Comparison of ENCODE assay signal across 11 mouse cellular contexts in the genomic region with DNA sequence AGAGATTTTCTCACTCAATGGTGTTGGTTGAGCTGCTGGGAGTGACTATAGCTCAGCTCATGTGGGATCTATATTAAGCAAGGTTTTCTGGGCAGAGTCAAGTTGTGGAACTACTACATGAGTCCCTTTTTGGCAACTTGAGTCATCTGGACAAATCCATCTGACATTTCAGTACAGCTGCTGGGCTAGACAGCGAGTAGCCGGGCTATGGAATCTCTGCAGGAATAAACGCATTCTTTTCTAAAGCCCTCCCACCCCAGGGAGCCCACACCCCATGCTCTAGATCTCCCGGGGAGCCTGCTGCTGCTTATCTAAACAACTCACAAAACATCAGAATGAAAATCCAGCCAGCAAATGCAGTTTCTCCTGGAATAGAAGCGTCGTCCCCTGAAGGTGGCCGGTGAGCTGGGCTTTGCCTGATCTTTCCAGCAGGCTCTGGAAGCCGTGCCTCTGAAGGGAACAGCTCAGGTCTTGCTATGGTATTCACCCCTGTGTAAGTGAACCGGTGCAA. TPM values are rescaled to one million over a fixed set of nuclear protein-coding genes. Genes with fewer than 3 reads are reported as not detected.
A peak's percentile ranks its signal among the peaks of the same experiment; 100 is the strongest.
DNase-seq lines count a peak whose midpoint lies in the region; ATAC-seq and TF ChIP-seq lines count a peak whose summit lies in the region.
"Had no signal": no experiment of that assay in that cellular context is flagged by ENCODE, and none has a peak within 500 bp of the region (broad histone marks: within the 10 kb centered on the region; RNA-seq: fewer than 3 reads in every experiment).

TSS of gene Lmod3 (minus strand) at position 49 of the 511 bp plus-strand sequence.

- TF ChIP-seq EP300 in liver, postnatal 0 days (IDR thresholded peaks at IDR 0.05; ENCODE audit: low read depth): no peak

- peak within 1 kb of the TSS; percentile 75 for H3K9ac ChIP-seq in heart, embryonic 16.5 days (ENCODE audit: low read length)
- H3K9ac ChIP-seq in liver, postnatal 0 days (replicated peaks): no peak within 1 kb of the TSS
- H3K9ac ChIP-seq: liver, embryonic 14.5 days had no signal

- H3K9me3 ChIP-seq in heart, embryonic 16.5 days (replicated peaks; ENCODE audit: control insufficient read depth, low read length): no peaks in the 10 kb centered on the region
- no peaks in the 10 kb centered on the region for H3K9me3 ChIP-seq in liver, postnatal 0 days (ENCODE audit: low read length)

- peak within 1 kb of the TSS; percentile 98 for H3K27ac ChIP-seq in heart, embryonic 16.5 days (ENCODE audit: low read length)
- H3K27ac ChIP-seq in liver, postnatal 0 days (ENCODE audit: low read depth): no peak within 1 kb of the TSS
- H3K27ac ChIP-seq: liver, embryonic 14.5 days had no signal

- peak; percentile 18 for DNase-seq in lung, postnatal 10 days
- no peak for DNase-seq in lung, postnatal 36 days
- DNase-seq in gastrocnemius, postnatal 36 days: peak in 1 of 2 experiments; percentile 38
- peak; percentile 28 for DNase-seq in telencephalon, adult 2 months (ENCODE audit: low read depth, low spot score)
- DNase-seq in liver, postnatal 0 days: no peak
- DNase-seq in ovary, postnatal 10 days (ENCODE audit: low spot score): no peak
- DNase-seq: retina, postnatal 1 day had no signal

- no peak for TF ChIP-seq CTCF in liver, postnatal 0 days (IDR thresholded peaks at IDR 0.05; ENCODE audit: low read depth)

- H3K4me2 ChIP-seq in heart, embryonic 16.5 days (ENCODE audit: low read depth, low read length): peak within 1 kb of the TSS; percentile 66
- H3K4me2 ChIP-seq in liver, postnatal 0 days (ENCODE audit: low read depth, low read length): no peak within 1 kb of the TSS

- peak within 1 kb of the TSS; percentile 47 for H3K4me3 ChIP-seq in heart, embryonic 16.5 days (ENCODE audit: low read length)
- no peak within 1 kb of the TSS for H3K4me3 ChIP-seq in liver, postnatal 0 days (ENCODE audit: low read depth, low read length)

- peaks cover 3% of the 10 kb centered on the region for H3K36me3 ChIP-seq in heart, embryonic 16.5 days (ENCODE audit: control insufficient read depth, insufficient read depth)
- no peaks in the 10 kb centered on the region for H3K36me3 ChIP-seq in liver, postnatal 0 days (replicated peaks; ENCODE audit: insufficient read depth, low read length)

- intact Hi-C loops in gastrocnemius, postnatal 36 days (cut with DNase I): loop anchor here (5.0 kb wide), 2 partner anchors 40 to 165 kb away; partner anchors contain the start of gene Arl6ip5

- 7% methylated on average over 9 of the region's 9 CpGs for WGBS in heart, embryonic 16.5 days
- WGBS in liver, postnatal 0 days (ENCODE audit: insufficient replicate concordance): 48% methylated on average over 9 of the region's 9 CpGs

- H3K4me1 ChIP-seq in heart, embryonic 16.5 days (ENCODE audit: control insufficient read depth, insufficient read depth, low read length): peaks cover 4% of the 10 kb centered on the region; the same call in 1 of the 2 replicates
- no peaks in the 10 kb centered on the region for H3K4me1 ChIP-seq in liver, postnatal 0 days (ENCODE audit: insufficient read depth)

- no peaks in the 10 kb centered on the region for H3K27me3 ChIP-seq in heart, embryonic 16.5 days (ENCODE audit: control insufficient read depth, insufficient read depth, low read length)
- no peaks in the 10 kb centered on the region for H3K27me3 ChIP-seq in liver, postnatal 0 days (ENCODE audit: insufficient read depth, low read length)

- ATAC-seq in heart, embryonic 16.5 days (replicated peaks; ENCODE audit: extremely low read depth, insufficient read depth, low FRiP score): peak; percentile 87
- ATAC-seq in liver, postnatal 0 days: no peak

RNA-seq across cellular contexts. Expression of gene Lmod3, which starts in this region (rescaled TPM):
- total RNA-seq in gastrocnemius, postnatal 36 days (2021): 100 to 1,000 TPM; 126 to 132 TPM
- 21.6 and 27.8 TPM in 2 replicates for polyA plus RNA-seq in heart, embryonic 16.5 days (2015; fragmentation: Nextera tagmentation; extraction: Ambion mirVana)
- polyA plus RNA-seq in liver, postnatal 0 days (2015; fragmentation: Nextera tagmentation; extraction: Ambion mirVana): 0.11 and 0.77 TPM in 2 replicates
- total RNA-seq: hematopoietic stem cell, adult 5-6 weeks; layer of hippocampus, adult 18-20 months had no signal
- polyA plus RNA-seq: liver, embryonic 14.5 days had no signal

Comparison
In these comparisons a context has a peak if more than half of its experiments do, and no peak if none do; other contexts are left out.
1. RNA of gene Lmod3 (polyA plus RNA-seq): 21.6 to 27.8 TPM in heart, embryonic 16.5 days; 0.11 to 0.77 TPM in liver, postnatal 0 days; every median in the first group is over 10 times any median in the second.
2. DNase-seq: peak in lung, postnatal 10 days (single experiment) and telencephalon, adult 2 months (single experiment); none in lung, postnatal 36 days (single experiment), liver, postnatal 0 days (single experiment) and ovary, postnatal 10 days (single experiment).